Mouse (Mus musculus) left cerebral cortex, postnatal 4 days (tissue): ENCODE results near the gene Ambra1. TPM values are rescaled to one million over a fixed set of nuclear protein-coding genes. Genes with fewer than 3 reads are reported as not detected.

Experiments used
- DNase-seq: peaks from one replicate; pipeline ENCODE4 v3.0.0-alpha.2; 2022
- intact Hi-C: fragments of 180-260 bp; cut with DNase I; formaldehyde crosslinking; loops from one replicate; pipeline ENCODE4 v1.15.1; 2025
- total RNA-seq, 2 experiments: library from RNA; stranded (reverse); gene quantifications; 2 replicates each; pipeline ENCODE4 v1.2.3; 2021

Gene Ambra1
- total RNA-seq, 2 experiments from 2014 or later, result 56.5 to 56.7 TPM

- intact Hi-C loops, result no loop called here
- DNase-seq, result no peak
These were observed 129.5 kb downstream of the Ambra1 start for GRCm38 (mm10) chr2:91859423-91859822.

- peak; percentile 69 for DNase-seq
- intact Hi-C loops, result no loop called here
These were observed 140.8 kb downstream of the Ambra1 start for GRCm38 (mm10) chr2:91870754-91871153.

DNA sequence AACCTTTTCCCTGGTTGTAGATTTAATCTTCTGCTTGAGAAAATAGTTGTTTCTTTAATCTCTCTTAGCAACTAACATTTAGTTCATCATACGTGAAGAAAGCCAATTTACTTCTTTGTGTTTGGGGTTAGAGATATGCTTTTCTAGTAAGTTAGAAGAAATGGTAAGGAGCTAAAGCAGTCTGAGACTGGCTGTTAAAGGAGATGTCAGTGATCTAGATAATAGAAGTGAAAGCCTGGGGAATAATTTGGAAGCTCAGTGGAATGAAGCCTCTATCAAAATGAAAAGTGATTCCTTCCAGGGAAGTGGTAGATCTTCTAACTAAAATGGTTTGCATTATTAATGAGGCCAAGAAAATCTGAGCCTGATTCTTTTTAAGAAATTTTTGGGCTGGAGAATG, 141.3 kb downstream of the Ambra1 start:
- intact Hi-C loops, result no loop called here
- DNase-seq, result no peak

DNA sequence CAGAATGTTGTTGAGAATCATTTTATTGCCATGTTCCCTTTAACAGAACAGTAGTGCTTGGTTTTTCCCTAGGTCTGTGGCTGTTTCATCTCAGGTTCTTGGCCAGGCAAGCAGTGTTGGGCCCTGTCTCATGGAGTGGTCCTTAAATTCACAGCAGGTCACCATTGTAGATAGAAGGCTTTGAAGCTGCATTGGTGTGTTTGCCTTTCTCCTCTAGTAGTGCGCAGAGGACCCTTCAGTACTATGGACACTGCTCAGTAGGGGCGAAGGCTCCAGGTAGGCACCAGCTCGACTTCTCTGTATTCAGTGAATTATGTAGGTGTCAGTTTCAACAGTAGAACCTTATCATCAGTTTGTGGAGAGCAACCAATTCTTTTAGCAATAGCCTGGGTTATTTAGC, 142.7 kb downstream of the Ambra1 start:
- intact Hi-C loops, result no loop called here
- DNase-seq, result no peak

DNA sequence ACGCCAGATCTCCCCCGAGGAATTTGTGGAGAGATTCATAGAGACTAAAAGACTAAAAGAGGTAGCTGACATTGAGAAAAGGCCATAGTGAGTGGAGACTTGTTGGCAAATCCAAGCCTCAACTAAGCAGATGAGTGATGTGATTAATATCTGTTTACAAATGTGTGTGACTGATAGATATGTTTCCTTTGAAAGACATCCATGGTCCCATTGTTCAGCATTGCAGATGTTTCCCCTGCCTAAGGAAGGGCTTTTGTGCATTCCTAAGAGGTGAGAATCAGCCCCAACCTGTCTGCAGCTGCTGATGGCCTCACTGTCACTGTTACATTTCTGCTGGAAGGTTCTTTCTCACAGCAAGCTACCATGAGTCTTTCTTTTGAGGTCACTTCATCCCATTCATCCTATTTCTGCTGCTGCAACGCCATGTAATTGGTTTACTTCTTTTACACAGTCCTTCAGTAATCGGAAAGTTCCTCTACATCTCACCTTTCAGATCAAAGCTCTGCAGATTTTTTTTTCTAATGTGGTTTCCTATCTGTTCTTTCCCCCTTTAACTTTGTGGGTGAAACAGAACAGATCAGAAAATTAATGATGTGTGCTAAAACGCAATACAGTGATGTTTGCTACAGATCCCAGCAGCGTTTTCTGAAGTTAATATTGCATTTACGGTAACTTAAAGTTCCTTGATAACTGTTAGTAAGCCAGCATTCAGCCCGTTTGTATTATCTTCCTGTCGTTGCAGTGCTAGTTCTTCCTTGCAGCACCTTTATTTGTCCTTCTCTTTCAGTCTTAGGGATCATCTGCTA, 146.3 kb downstream of the Ambra1 start:
- intact Hi-C loops, result no loop called here
- no peak for DNase-seq

DNA sequence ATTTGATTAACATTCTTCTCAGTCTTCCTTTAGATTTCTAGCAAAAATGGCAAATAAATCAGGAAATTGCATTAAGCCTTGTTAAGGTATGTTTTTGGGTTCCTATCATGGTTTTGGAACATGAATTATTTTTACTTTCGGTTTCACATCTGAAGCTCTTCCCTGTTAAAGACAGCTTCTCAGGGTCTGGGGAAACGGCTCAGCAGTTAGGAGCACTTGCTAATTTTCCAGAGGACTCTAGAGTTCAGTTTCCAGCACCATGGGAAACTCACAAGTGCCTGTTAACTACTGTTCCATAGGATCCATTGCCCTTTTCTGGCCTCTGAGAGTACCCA, 146.8 kb downstream of the Ambra1 start:
- intact Hi-C loops, result no loop called here
- no peak for DNase-seq

DNA sequence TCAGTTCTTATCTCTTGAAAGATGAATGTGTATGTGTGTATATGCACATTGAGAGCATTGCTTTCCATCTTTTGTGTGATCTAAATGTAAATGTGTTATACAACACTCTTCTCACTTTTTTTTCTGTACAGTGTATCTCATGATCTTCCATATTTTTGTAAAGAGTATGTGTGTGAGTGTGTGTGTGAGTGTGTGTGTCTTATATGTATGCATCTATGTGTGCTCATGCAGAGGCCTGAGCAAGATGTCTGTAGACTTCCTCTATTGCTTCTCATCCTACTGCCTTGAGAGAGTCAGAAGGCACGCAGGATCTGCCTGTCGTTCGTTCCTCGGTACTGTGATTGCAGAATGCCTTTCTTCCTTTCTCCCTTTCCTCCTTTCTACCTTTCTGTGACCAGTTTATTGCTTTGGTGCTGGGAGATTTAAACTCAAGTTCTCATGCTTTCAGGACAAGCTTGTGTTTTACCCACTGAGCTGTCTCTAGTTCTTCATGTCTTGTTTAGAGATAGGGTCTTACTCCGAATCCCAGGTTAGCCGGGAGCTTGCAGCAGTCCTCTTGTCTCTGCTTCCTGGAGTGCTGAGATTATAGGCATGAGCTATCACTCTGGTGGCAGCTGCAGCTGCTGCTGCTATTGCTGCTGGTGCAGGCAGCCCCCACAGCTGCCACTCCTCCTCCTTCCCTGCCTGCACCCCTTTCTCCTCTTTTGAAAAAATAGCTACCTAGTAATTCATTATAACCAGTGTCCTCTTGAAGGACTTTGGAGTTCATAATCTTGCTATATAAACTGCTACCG, 148.7 kb downstream of the Ambra1 start:
- intact Hi-C loops, result no loop called here
- no peak for DNase-seq

DNA sequence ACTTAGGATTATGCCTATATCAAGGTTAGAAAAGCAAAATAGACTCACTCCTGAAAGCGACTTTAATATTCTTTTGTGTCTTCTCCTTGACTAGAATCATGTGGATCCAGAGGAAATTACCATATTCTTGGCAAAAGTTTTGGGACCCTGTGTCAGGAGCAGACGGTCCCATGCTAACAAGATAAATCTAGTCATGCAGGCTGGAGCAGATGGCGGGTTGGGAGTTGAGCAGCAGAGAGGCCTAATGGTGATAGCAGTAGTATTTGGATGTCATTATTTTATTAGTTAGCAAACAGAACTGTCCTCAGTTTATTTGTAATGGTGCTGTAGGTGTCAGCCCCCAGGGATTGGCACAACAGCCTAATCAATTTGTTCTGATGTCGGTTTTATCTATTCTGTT, 154.0 kb downstream of the Ambra1 start:
- intact Hi-C loops, result no loop called here
- peak; percentile 19 for DNase-seq

DNA sequence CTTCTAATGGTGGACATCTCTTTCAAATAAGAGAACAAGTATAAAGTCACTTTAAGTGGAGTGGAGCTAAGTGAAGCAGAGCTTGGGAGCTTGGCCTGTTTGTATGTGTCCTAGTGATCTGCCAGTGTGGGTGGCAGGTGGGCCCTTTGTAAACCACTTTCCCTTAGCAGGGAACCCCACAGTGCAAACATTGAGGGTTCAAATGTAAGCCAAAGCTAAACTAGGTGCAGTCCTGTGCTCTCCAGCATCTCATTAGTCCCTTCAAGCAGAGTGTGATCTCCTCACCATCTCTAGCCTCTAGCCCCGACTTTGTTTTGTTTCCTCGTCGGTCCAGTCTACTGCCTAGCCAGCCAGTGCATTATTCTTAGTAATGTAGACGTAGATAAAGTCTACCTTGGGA, 154.7 kb downstream of the Ambra1 start:
- DNase-seq, result no peak
- intact Hi-C loops, result no loop called here

DNA sequence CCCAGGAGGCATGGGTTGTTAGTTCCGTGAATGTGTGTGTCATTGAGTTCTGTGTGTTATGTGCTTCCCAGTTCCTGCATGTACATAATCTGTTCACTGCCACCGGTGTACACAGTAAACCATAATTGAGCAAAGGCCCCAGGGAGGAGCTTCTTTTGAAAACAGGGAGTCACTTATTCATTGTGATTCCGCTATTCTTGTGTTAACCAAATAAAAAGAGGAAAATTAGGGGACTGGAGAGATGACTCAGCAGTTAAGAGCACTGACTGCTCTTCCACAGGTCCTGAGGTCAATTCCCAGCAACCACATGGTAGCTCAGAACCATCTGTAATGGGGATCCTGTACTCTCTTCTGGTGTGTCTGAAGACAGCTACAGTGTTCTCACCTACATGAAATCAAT, 164.8 kb downstream of the Ambra1 start:
- intact Hi-C loops, result loop anchor here (2.0 kb wide), 1 partner anchor 66 kb away; no protein-coding TSS in a partner anchor
- DNase-seq, result no peak

GRCm38 (mm10) chr2:91895401-91895800, 165.5 kb downstream of the Ambra1 start:
- DNase-seq, result no peak
- intact Hi-C loops, result loop anchor here (2.0 kb wide), 1 partner anchor 67 kb away; no protein-coding TSS in a partner anchor

DNA sequence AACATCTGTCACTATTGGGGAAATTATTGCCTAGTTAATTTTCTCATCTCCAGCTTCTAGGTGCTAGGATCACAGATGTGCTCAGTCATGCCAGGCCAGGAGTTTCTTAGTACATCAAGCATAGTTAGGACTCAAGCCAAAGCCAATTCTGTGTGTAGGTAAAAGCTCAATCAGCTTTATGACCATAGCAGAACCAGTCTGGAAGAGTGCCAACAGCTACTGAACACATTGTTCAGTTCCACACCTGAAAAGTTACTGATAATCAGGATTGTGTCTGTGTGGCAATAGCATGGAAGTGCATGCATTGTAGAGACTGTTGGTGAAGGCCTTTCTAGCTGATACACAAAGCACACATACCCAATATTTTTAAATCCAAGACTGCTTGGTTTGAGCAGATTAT, 168.0 kb downstream of the Ambra1 start:
- intact Hi-C loops, result no loop called here

GRCm38 (mm10) chr2:91899141-91899540, 169.2 kb downstream of the Ambra1 start:
- intact Hi-C loops, result no loop called here
- no peak for DNase-seq

More for the DNA sequence above, 168.0 kb downstream of the Ambra1 start:
- no peak for DNase-seq

- intact Hi-C loops, result no loop called here
- no peak for DNase-seq
These were observed 170.5 kb downstream of the Ambra1 start for GRCm38 (mm10) chr2:91900431-91900830.

DNA sequence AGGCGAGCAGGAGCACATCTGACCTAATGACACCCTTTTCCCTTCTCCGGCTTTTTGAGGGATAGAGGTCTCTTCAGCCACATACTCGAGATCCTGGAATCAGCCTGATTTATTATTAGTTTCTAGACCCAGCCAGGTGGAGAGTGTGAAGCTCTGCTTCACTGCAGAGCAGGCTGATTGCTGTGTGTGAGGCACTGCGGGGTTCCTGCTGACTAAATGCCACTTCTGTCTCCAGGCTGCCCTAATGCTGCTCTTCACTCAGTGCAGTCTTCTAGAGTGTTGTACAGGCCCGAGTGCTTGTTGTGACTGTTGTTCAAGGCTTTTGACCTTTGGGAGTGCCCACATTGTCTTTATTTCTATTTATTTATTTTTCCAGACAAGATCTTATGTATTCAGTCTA, 172.4 kb downstream of the Ambra1 start:
- intact Hi-C loops, result no loop called here

GRCm38 (mm10) chr2:91903171-91903925, 173.4 kb downstream of the Ambra1 start:
- intact Hi-C loops, result no loop called here
- no peak for DNase-seq

More for the DNA sequence above, 172.4 kb downstream of the Ambra1 start:
- no peak for DNase-seq

DNA sequence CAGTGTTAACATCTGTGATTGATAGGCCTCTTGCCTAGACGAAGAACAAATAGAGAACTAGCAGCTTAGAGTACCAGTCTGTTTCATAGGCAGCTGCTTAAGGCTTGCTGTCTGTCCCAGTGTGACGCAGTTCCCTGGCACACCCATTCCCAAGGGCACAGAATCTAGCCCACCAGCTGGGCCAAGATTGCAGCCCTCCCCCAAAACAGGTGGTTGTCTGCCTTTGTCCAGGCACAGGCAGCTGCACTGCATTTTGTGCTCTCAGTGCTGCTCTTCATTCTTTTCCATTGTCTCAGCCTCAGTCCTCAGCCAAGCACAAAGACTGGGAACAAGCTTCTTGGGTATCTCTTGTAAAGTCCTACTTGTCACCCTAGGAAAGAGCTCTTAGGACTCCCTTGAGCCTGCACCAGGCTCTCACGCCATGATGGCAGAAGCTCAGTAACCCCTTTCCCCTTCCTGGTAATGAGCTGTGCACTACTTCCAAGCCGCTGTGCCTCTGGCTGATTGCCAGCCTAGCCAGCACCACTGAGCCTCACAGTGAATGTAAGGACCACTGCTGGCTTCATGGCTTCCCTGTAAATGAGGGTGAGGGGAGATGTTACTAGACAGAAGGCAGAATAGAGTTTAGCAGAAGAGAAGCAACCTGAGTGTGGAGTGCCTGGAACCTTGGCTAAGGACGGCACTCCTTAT, 174.8 kb downstream of the Ambra1 start:
- intact Hi-C loops, result no loop called here
- DNase-seq, result no peak

- DNase-seq, result no peak
- intact Hi-C loops, result no loop called here
These were observed 176.2 kb downstream of the Ambra1 start for GRCm38 (mm10) chr2:91906141-91906540.

GRCm38 (mm10) chr2:91912616-91913015, 182.7 kb downstream of the Ambra1 start:
- intact Hi-C loops, result no loop called here
- no peak for DNase-seq

- no peak for DNase-seq
- intact Hi-C loops, result no loop called here
These were observed 183.6 kb downstream of the Ambra1 start for GRCm38 (mm10) chr2:91913328-91914110.
